Mouse (Mus musculus) adrenal gland, postnatal 14 days (tissue): ENCODE measurements around the gene Fscn3. TPM values are rescaled to one million over a fixed set of nuclear protein-coding genes. Genes with fewer than 3 reads are reported as not detected.

Source experiments
- DNase-seq: peaks from one replicate; pipeline ENCODE4 v3.0.0; 2021; ENCODE audit warnings: mixed read lengths
- total RNA-seq: library from RNA; stranded (reverse); gene quantifications from 2 replicates; pipeline ENCODE4 v1.2.3, GENCODE M21; 2021

Fscn3 gene
- total RNA-seq, 1 experiment from 2014 or later: not detected

GRCm38 (mm10) chr6:28428290-28428689 is 701 bp downstream of the Fscn3 start, which contains the start of gene Gcc1:
Gene Gcc1, minus strand, starts transcription at chr6:28428390.
- no peak for DNase-seq

DNA sequence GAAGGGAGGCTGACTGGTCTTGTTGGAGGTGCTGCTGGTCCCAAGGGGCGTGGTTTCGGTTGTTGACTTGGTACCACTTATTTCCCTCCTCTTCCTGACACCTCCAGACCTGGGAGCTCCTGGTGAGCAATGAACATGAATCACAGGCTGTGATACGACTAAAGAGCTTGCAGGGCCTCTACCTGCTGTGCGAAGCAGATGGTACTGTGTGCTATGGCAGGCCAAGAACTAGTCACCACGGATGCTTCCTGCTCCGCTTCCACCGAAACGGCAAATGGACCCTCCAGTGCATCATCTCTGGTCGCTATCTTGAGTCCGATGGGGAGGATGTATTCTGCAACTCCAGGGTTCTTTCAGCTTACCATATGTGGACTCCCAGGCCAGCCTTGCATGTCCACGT is 2.3 kb downstream of the Fscn3 start:
- no peak for DNase-seq

GRCm38 (mm10) chr6:28430795-28431537 is 3.4 kb downstream of the Fscn3 start:
- no peak for DNase-seq

- no peak for DNase-seq
Observed at GRCm38 (mm10) chr6:28431538-28431855, 3.9 kb downstream of the Fscn3 start.

GRCm38 (mm10) chr6:28447937-28448336 is 20.3 kb downstream of the Fscn3 start:
- DNase-seq: no peak

- no peak for DNase-seq
Observed at GRCm38 (mm10) chr6:28449253-28449652, 21.7 kb downstream of the Fscn3 start, which contains the start of gene Pax4. Gene Pax4, minus strand, starts transcription at chr6:28449353.

DNA sequence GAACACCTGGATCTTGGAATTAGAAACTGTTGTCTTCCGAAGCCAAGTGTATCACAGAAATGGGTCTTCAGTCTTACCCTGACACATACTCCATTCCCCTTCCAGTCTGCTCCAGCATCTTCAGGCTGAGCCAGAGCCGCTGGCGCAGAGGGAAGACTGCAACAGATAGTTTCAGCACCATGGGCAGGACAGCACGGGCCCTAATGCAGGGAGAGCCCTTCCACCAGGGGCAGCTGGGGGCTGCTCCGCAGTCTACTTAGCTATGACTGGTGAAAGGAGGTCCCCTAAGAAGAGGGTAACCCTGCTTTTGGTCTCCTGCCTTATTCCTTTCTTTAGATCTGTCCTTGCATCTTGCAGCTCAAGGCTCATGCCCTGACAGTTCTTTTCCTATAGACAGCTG is 22.9 kb downstream of the Fscn3 start:
- DNase-seq: no peak

DNA sequence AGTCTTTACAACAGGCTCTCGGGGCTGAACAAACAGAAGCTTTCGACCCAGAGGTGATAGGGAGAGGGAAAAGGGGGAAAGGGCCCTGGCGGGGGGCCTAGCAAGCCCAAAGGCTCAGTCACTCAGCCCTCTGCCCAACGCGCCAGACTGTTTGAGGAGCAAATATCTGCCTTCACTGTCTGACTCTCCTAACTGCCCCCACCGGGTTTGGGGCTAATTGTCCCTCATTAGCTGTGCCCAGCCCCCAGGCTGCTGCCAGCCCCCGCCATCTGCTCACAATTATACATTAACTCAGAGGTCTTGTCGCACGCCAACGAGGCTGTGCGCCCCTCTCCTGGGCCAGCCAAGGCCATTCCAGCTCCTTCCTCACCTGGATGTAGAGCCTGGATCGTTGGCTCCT is 23.4 kb downstream of the Fscn3 start:
- DNase-seq: no peak

- DNase-seq: no peak
Observed at GRCm38 (mm10) chr6:28459221-28459668, 31.7 kb downstream of the Fscn3 start.

DNA sequence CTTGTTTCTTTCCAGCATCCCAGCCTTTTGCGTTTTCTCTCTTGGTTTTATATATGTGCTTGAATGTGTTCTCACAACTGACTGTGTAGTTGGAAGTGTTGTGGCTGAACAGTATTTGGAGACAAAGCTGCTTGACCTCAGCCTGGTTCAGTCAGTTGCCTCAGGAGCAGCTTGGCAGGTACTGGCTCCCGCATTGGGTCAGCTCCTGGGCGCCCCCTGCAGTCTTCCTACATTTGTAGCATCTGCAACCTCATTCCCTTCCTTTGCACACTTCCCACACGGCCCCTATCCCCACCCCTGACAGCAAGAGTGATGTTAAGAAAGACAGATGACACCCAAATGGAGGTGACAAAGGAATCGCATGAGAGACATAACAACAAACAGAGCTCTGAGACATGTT is 32.9 kb downstream of the Fscn3 start:
- DNase-seq: peak; percentile 82

GRCm38 (mm10) chr6:28464630-28465029 is 37.0 kb downstream of the Fscn3 start:
- DNase-seq: no peak

GRCm38 (mm10) chr6:28470017-28470602 is 42.5 kb downstream of the Fscn3 start:
- peak; percentile 20 for DNase-seq

DNA sequence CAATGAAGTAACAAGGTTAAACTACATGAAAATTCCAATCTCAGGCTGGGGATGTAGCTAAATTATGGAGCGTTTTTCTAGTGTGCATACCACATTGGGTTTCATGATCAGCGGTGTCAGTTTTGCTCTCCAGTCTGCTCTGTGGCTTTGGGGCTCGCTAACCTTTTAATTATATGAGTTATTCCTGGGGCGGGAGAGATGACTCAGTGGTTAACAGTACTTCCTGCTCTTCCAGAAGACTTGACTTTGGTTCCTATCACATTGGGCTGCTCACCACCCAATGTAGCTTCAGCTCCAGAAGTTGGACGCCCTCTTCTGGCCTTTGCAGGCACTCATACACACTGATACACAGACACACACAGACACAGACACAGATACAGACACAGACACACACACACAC is 43.0 kb downstream of the Fscn3 start:
- DNase-seq: no peak

DNA sequence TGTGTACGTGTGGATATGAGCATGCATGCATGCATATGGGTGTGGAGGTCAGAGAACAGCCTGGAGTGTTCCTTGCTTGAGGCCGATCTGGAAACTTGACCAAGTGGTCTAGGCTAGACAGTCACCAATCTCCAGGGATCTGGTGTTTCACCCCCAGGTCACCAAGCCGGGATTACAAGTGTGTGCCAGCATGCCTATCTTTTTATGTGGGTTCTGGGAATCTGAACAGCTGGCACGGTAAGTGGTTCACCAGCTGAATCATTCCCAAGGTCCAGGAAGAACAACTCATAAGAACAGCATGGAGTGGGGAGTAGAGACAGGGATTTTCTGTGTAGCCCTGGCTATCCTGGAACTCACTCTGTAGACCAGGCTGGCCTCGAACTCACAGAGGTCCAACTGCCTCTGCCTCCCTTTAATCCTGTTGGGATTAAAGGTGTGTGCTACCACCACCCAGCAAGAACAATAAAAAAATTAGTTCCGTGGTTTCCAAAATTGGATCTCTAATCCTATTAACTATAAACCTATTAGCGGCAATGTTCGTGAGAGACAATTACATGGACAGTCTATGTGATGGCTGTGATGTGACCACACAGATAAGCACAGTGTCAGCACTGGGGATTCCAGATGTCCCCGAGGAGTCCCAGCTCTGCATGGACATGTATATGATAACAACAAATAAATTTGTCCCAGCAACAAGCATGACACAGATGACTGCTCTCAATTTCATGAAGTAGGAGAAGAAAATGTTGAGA is 43.9 kb downstream of the Fscn3 start:
- DNase-seq: no peak

DNA sequence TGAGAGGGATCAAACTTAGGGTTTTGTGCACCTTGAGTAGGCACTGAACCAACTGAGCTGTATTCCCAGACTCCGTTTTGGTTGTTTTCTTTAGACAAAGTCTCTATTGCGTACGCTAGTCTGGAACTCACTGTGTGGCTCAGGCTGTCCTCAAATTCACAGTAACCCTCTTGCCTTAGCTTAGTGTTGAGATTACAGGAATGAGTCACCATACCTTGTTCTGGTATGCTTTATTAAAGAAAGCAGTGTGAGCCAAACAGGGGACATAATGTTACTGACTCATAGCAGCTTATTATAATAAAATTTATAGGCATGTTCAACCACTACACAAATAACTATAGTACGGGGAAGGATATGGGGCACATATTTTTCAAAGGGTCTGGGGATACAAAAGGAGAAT is 46.6 kb downstream of the Fscn3 start:
- no peak for DNase-seq

DNA sequence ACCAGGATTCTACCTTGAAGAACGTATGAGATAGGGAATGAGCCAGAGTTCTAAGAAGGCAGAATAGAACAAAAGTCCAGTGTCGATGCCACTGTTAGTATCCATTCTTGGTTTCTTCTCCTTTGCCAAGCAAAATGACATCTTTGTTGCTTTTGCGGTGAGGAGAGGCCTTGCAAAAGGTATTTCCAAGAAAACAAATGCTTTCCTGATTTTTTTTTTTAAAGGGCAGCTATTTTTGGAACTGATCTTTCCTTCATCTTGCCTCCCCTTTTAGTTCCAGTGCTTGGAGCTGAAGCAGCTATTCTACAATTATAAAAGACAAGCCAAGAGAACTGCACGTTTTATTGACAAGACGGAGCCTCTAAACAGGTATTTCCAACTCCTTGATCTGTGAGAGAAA is 47.2 kb downstream of the Fscn3 start, which contains the start of gene Snd1:
Gene Snd1, plus strand, starts transcription at position 301 of the 400 bp plus-strand sequence.
- no peak for DNase-seq

DNA sequence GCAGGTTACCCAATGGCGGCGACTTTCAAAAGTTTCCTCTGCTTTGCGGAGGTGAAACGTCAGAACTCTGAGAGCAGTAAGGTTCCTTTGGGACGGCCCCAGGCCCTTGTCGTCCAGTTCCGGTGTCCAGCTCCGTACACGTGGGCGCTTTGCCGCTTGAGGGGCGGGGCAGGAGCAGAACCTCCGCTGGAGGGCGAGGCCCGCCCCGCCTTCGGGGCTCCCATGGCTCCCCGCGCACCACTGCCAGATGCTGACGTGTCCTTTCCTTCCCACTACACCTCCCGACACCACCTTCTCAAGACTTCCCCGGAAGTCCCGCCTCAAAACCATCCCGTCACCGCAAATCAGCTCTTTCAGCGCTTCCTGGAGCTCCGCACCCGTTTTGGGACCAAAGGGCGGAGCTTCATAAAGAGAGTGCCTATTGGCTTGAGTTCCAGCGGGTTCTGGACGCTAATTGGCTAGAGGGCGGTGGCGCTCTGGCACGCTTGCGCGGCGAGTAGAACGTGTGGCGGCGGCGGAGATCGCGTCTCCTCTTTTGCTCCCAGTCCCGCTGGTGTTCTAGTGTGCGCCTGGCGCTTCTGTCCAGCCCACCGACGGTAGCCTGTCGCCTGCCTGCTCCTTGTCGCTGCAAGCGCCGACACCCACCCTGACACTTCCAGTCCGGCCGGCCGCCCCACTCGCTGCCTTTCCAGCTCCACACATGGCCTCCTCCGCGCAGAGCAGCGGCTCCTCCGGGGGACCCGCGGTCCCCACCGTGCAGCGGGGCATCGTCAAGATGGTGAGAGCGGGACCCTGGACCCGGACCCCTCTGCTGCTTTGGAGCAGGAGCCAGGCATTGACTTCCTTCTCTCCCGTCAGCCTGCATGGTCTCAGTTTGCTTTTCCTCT is 52.5 kb downstream of the Fscn3 start:
- DNase-seq: peak; percentile 99

DNA sequence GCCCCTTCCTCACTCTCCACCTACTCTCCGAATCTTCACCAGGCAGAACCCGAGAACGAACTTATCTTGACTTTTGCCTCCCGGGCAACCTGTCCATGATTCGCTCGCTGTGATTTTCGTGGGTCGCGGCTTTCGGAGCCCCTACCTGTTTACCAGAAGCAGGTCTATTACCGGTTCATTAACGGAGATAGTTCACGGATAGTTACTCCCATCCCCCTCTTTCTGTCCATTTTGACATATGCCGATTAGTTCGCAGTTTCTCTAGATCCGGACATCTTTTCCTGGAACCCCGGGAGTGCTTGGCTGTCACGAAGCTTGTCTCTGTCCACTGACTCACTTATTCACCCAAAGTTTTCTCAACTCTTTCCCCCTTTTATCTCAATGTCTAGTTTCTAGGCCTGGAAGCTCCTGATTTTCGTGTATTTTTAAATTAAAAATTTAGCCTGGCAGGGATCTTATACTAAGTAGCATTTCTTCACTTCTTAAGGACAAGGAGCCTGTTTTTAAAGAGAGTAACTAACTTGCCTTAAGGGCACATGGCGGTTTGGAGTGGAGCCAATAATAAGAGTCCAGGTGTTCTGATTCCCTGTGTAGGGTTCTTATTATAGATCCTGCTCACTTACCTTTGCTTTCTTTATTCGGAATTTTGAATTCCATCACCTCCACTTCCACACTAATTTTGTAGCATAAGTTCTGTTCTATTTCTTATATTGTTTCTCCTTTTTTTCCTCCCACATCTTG is 53.3 kb downstream of the Fscn3 start:
- no peak for DNase-seq

GRCm38 (mm10) chr6:28482711-28483315 is 55.2 kb downstream of the Fscn3 start:
- peak; percentile 11 for DNase-seq

GRCm38 (mm10) chr6:28486008-28486407 is 58.4 kb downstream of the Fscn3 start:
- DNase-seq: no peak

DNA sequence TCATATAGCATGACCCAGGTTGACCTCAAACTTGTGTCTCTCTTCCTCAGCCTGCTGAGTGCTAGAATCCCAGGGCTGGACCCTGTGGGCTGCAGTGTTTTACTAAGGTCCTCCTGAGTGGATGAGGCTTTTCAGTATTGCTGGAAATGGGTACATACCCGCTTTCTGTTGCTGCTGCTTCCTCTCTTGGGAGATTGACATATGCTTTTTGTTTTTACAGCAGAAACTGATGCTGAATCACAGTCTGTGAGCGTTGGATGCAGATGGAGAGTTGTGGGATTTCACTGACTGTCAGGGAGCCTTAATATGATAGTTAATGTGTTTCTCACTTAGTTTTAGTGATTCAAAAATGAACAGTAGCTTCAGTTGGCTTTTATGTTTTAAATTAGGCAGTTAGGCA is 58.9 kb downstream of the Fscn3 start:
- DNase-seq: no peak
